Mouse (Mus musculus): Measurements from ENCODE around the gene Pole2.

- TF ChIP-seq CTCF (IDR thresholded peaks at IDR 0.05 in 2 of 3, conservative IDR thresholded peaks at IDR 0.05 in 1 of 3; ENCODE audit: control insufficient read depth in 1 of 3, insufficient read depth in 1 of 3, low read depth in 2 of 3, low read length in 3 of 3, poor library complexity in 1 of 3, severe bottlenecking in 1 of 3) (no peak), ZC3H11A (IDR thresholded peaks at IDR 0.05; ENCODE audit: low read depth, low read length) (no peak)
Observed at GRCm38 (mm10) chr12:69198985-69199384, 29.0 kb downstream of the Pole2 start.

All from MEL (cell line).